8 mouse cellular contexts compared by ENCODE assay signal in genomic region chr9:119156278-119157201, GRCm38 (mm10). TPM values are rescaled to one million over a fixed set of nuclear protein-coding genes. Genes with fewer than 3 reads are reported as not detected.
DNase-seq lines count a peak whose midpoint lies in the region; ATAC-seq lines count a peak whose summit lies in the region.

Gene Acaa1b (minus strand): TSS chr9:119157093.

- peak within 1 kb of the TSS; percentile 47 for H3K4me3 ChIP-seq in hindbrain, embryonic 14.5 days (replicated peaks; ENCODE audit: low read length)

- peaks cover 10% of the 10 kb centered on the region for H3K27me3 ChIP-seq in hindbrain, embryonic 14.5 days (ENCODE audit: control insufficient read depth, insufficient read depth, low read length)

- H3K4me2 ChIP-seq in hindbrain, embryonic 14.5 days (replicated peaks) = peak within 1 kb of the TSS; percentile 60

- no peaks in the 10 kb centered on the region for H3K9me3 ChIP-seq in hindbrain, embryonic 14.5 days (ENCODE audit: control insufficient read depth, low read length)

- peak; percentile 92 for ATAC-seq in hindbrain, embryonic 14.5 days (ENCODE audit: low FRiP score)

- DNase-seq in adipocyte (ENCODE audit: low spot score) = peak; percentile 78
- peak; percentile 54 to 62 for DNase-seq in cerebellum, postnatal 36 days
- DNase-seq in gastrocnemius, adult 18-20 months (ENCODE audit: low spot score) = peak; percentile 83
- peak; percentile 78 for DNase-seq in hindbrain, embryonic 14.5 days (ENCODE audit: low spot score)
- peak; percentile 45 to 46 for DNase-seq in layer of hippocampus, postnatal 36 days
- peak; percentile 92 for DNase-seq in lung, postnatal 36 days
- DNase-seq in right cerebral cortex, adult 18-20 months = peak; percentile 58
- DNase-seq in urinary bladder, postnatal 25 days (ENCODE audit: low spot score) = peak; percentile 83

- H3K9ac ChIP-seq in hindbrain, embryonic 14.5 days = peak within 1 kb of the TSS; percentile 55

- no peaks in the 10 kb centered on the region for H3K4me1 ChIP-seq in hindbrain, embryonic 14.5 days (replicated peaks; ENCODE audit: control insufficient read depth, insufficient read depth, low read length)

- WGBS in hindbrain, embryonic 14.5 days = under 1% methylated on average over 65 of the region's 65 CpGs

- no peak within 1 kb of the TSS for H3K27ac ChIP-seq in hindbrain, embryonic 14.5 days

- H3K36me3 ChIP-seq in hindbrain, embryonic 14.5 days (replicated peaks; ENCODE audit: control insufficient read depth, insufficient read depth) = no peaks in the 10 kb centered on the region

RNA-seq across cellular contexts. Expression of gene Acaa1b, which starts in this region (rescaled TPM):
- total RNA-seq in gastrocnemius, adult 18-20 months (2021) = 1 to 10 TPM; 1.2 to 1.5 TPM
- polyA plus RNA-seq in hindbrain, embryonic 14.5 days (2014; fragmentation: Nextera tagmentation; extraction: Ambion mirVana) = 2.2 and 3.9 TPM in 2 replicates
- total RNA-seq in layer of hippocampus, postnatal 36 days (2021) = 1 to 10 TPM; 1.2 to 1.7 TPM
